Mouse (Mus musculus): ENCODE measurements at regions not wholly inside any gene's neighbourhood (a gene's known extent, or its start where the extent isn't known, plus 50 kb on each side); places are given as distances from the start of the nearest gene placed in this dataset.

DNA sequence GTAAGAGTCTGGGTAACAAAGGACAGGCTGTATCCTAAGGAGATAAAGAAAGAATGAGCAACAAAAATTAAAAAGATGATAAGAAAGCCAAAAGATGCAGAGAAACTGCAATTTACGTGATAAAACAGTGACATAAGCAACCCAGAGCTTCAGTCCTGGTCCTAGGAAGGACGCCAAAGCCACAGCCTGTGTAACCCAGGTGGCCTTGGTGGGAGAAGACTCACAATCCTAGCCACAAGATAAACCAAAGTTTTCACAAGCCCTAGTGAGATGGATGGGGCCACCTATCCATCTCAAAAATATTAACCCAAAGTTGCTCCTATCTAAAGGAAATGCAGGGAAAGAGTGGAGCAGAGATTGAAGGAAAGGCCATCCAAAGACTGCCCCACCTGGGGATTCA, 73.4 kb upstream of the Ptgfr start:
- TF ChIP-seq CTCF (IDR thresholded peaks at IDR 0.05; ENCODE audit: borderline replicate concordance, insufficient read depth, low read depth, low read length) (no peak), POLR2A (IDR thresholded peaks at IDR 0.05; ENCODE audit: borderline replicate concordance, insufficient read depth, low read length) (no peak)

Data from cerebellum, adult 2 months (tissue).